Comparison of ENCODE assay signal across 15 mouse cellular contexts in genomic region chrX:37903727-37904126, GRCm38 (mm10). TPM values are rescaled to one million over a fixed set of nuclear protein-coding genes. Genes with fewer than 3 reads are reported as not detected.
DNase-seq lines count a peak whose midpoint lies in the region; TF ChIP-seq lines count a peak whose summit lies in the region.
"Had no signal": no experiment of that assay in that cellular context is flagged by ENCODE, and none has a peak within 500 bp of the region (broad histone marks: within the 10 kb centered on the region; RNA-seq: fewer than 3 reads in every experiment).

No protein-coding gene starts in this region.

- intact Hi-C loops in heart, adult 2 months (cut with DNase I) = no loop called here
- intact Hi-C loops in left cerebral cortex, adult 2 months (cut with DNase I) = no loop called here
- intact Hi-C loops in left cerebral cortex, postnatal 14 days (cut with DNase I) = no loop called here

- H3K27ac ChIP-seq in heart, adult 2 months = no peak overlapping the region
- H3K27ac ChIP-seq in left cerebral cortex, adult 2 months = no peak overlapping the region
- H3K27ac ChIP-seq: embryonic facial prominence, embryonic 15.5 days; liver, embryonic 15.5 days had no signal

- H3K36me3 ChIP-seq in heart, adult 2 months (ENCODE audit: control insufficient read depth, insufficient read depth, low read length) = no peaks in the 10 kb centered on the region
- H3K36me3 ChIP-seq: embryonic facial prominence, embryonic 15.5 days; liver, embryonic 15.5 days had no signal

- no peak for TF ChIP-seq EP300 in heart, adult 2 months (IDR thresholded peaks at IDR 0.05; ENCODE audit: insufficient read depth, low read depth, low read length)

- H3K4me3 ChIP-seq in heart, adult 2 months = no peak overlapping the region
- H3K4me3 ChIP-seq in left cerebral cortex, adult 2 months = no peak overlapping the region
- H3K4me3 ChIP-seq: embryonic facial prominence, embryonic 15.5 days; liver, embryonic 15.5 days had no signal

- no peak for DNase-seq in heart, adult 2 months
- DNase-seq in heart, adult 8-10 months (ENCODE audit: low spot score) = no peak
- DNase-seq in left cerebral cortex, adult 2 months (ENCODE audit: extremely low spot score in 1 of 2, low spot score in 2 of 2) = no peak
- DNase-seq in left cerebral cortex, postnatal 14 days (ENCODE audit: low spot score in 2 of 2) = no peak
- peak; percentile 1 for DNase-seq in R1 (ENCODE audit: low read depth, low spot score)
- DNase-seq in retina, embryonic 14.5 days (ENCODE audit: low spot score) = peak; percentile 2
- no peak for DNase-seq in cerebellum, adult 8-10 months
- DNase-seq: cerebellum, adult 11 months had no signal

- WGBS in heart, adult 2 months = 63% methylated on average over 5 of the region's 5 CpGs

- peak; percentile 26 for TF ChIP-seq CTCF in heart, adult 2 months (IDR thresholded peaks at IDR 0.05)
- TF ChIP-seq CTCF in left cerebral cortex, adult 2 months (IDR thresholded peaks at IDR 0.05) = peak; percentile 10; the same call in 1 of the 2 replicates

- no peak for TF ChIP-seq POLR2A in heart, adult 2 months (IDR thresholded peaks at IDR 0.05; ENCODE audit: insufficient read depth, low read depth, low read length)

- no peaks in the 10 kb centered on the region for H3K79me2 ChIP-seq in heart, adult 2 months (replicated peaks; ENCODE audit: control insufficient read depth, insufficient read depth, low read length)

- H3K9ac ChIP-seq in heart, adult 2 months (ENCODE audit: low read depth, low read length) = no peak overlapping the region
- H3K9ac ChIP-seq: embryonic facial prominence, embryonic 15.5 days; liver, embryonic 15.5 days had no signal

- no peaks in the 10 kb centered on the region for H3K27me3 ChIP-seq in heart, adult 2 months (ENCODE audit: control insufficient read depth, insufficient read depth, low read length)
- H3K27me3 ChIP-seq: embryonic facial prominence, embryonic 15.5 days; liver, embryonic 15.5 days had no signal

- no peaks in the 10 kb centered on the region for H3K4me1 ChIP-seq in heart, adult 2 months (ENCODE audit: control insufficient read depth, insufficient read depth, low read length)
- H3K4me1 ChIP-seq: embryonic facial prominence, embryonic 15.5 days; liver, embryonic 15.5 days had no signal

RNA-seq across cellular contexts. Expression of gene Rhox9, which starts 2.2 kb away (rescaled TPM):
- not detected for total RNA-seq in heart, adult 2 months (2021)
- not detected in 2 replicates for polyA plus RNA-seq in heart, adult 2 months (2012; rRNA removed)
- total RNA-seq in heart, adult 8-10 months (2022) = not detected
- not detected for total RNA-seq in left cerebral cortex, adult 2 months (2021)
- not detected for total RNA-seq in left cerebral cortex, postnatal 14 days (2021)
- total RNA-seq: hematopoietic stem cell, adult 5-6 weeks; left cerebral cortex, postnatal 36 days; megakaryocyte-erythroid progenitor cell, adult 5-6 weeks had no signal
- polyA plus RNA-seq: embryonic facial prominence, embryonic 15.5 days; forebrain, embryonic 16.5 days; gonadal fat pad, adult 2 months; liver, embryonic 15.5 days had no signal

RNA-seq across cellular contexts. Expression of gene Rhox7b, which starts 6.7 kb away (rescaled TPM):
- not detected for total RNA-seq in heart, adult 2 months (2021)
- not detected in 2 replicates for polyA plus RNA-seq in heart, adult 2 months (2012; rRNA removed)
- not detected for total RNA-seq in heart, adult 8-10 months (2022)
- total RNA-seq in left cerebral cortex, adult 2 months (2021) = not detected
- not detected for total RNA-seq in left cerebral cortex, postnatal 14 days (2021)
- total RNA-seq: hematopoietic stem cell, adult 5-6 weeks; left cerebral cortex, postnatal 36 days; megakaryocyte-erythroid progenitor cell, adult 5-6 weeks had no signal
- polyA plus RNA-seq: embryonic facial prominence, embryonic 15.5 days; forebrain, embryonic 16.5 days; gonadal fat pad, adult 2 months; liver, embryonic 15.5 days had no signal

RNA-seq across cellular contexts. Expression of gene Rhox8, which starts 25.0 kb away (rescaled TPM):
- total RNA-seq in heart, adult 2 months (2021) = not detected
- not detected in 2 replicates for polyA plus RNA-seq in heart, adult 2 months (2012; rRNA removed)
- not detected for total RNA-seq in heart, adult 8-10 months (2022)
- total RNA-seq in left cerebral cortex, adult 2 months (2021) = not detected
- total RNA-seq in left cerebral cortex, postnatal 14 days (2021) = not detected
- total RNA-seq: hematopoietic stem cell, adult 5-6 weeks; left cerebral cortex, postnatal 36 days had no signal
- polyA plus RNA-seq: embryonic facial prominence, embryonic 15.5 days; forebrain, embryonic 16.5 days; gonadal fat pad, adult 2 months; liver, embryonic 15.5 days had no signal

Comparison
In these comparisons a context has a peak if more than half of its experiments do, and no peak if none do; other contexts are left out.
1. DNase-seq: peak in R1 (single experiment) and retina, embryonic 14.5 days (single experiment); none in heart, adult 2 months (0 of 2), heart, adult 8-10 months (single experiment), left cerebral cortex, adult 2 months (0 of 2), left cerebral cortex, postnatal 14 days (0 of 2) and cerebellum, adult 8-10 months (single experiment).